Mouse (Mus musculus): ENCODE results near the gene Git1. TPM values are rescaled to one million over a fixed set of nuclear protein-coding genes. Genes with fewer than 3 reads are reported as not detected.

Git1 gene
- polyA plus RNA-seq, 1 experiment from 2014 or later: 12.9 TPM

DNA sequence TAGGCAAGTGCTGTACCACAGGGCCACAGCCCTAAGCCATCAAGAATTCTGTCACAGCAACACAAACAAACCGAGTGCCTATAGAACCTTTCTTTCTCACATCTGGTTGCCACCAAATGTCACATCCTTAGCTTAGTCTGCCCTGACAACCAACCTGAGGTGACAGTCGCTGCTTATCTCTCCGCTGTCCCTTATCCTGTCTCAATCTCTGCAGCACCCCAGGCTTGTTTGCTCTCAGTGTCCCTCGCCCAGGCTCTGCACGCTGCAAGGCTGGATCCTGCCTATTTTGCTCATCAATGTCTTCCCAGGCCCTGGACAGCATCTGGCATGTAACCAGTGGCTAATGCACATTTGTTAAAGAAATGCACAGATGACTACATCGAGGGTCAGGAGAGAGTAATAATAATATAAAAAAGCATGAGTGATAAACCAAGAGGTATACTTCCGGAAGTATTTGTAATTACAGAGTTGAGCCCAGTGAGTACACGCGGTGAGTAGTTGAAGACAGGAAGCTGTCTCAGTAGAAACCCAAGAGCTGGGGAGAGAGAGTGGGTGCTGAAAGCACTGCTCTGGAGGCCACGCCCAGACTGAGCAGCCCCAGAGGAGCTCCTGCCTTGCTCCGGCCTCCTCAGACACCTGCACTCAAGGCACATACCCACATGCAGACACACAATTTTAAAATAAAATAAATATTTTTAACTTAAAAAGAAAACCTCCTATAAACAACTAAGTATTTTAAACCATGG, 9.7 kb upstream of the Git1 start:
- Histone ChIP-seq H3K27ac (no peak overlapping the region), H3K9ac (no peak overlapping the region; the same call in 1 of the 2 replicates), H3K4me1 (peaks cover 69% of the 10 kb centered on the region), H3K27me3 (no peaks in the 10 kb centered on the region), H3K4me3 (no peak overlapping the region), H3K9me3 (replicated peaks) (no peaks in the 10 kb centered on the region), H3K4me2 (no peak overlapping the region), H3K36me3 (ENCODE audit: poor library complexity, severe bottlenecking) (peaks cover 4% of the 10 kb centered on the region; the same call in 1 of the 2 replicates)
- ATAC-seq: no peak
- 84% methylated on average over 11 of the region's 11 CpGs for WGBS

- Histone ChIP-seq H3K4me1 (peaks cover 76% of the 10 kb centered on the region), H3K27ac (peak overlapping the region; percentile 85), H3K36me3 (ENCODE audit: poor library complexity, severe bottlenecking) (peaks cover 4% of the 10 kb centered on the region; the same call in 1 of the 2 replicates), H3K9me3 (replicated peaks) (no peaks in the 10 kb centered on the region), H3K9ac (peak overlapping the region; percentile 45), H3K27me3 (no peaks in the 10 kb centered on the region), H3K4me3 (peak overlapping the region; percentile 9), H3K4me2 (peak overlapping the region; percentile 99)
- ATAC-seq: no peak
- 30% methylated on average over 6 of the region's 6 CpGs for WGBS
Measured at GRCm38 (mm10) chr11:77485229-77485628, 8.1 kb upstream of the Git1 start.

DNA sequence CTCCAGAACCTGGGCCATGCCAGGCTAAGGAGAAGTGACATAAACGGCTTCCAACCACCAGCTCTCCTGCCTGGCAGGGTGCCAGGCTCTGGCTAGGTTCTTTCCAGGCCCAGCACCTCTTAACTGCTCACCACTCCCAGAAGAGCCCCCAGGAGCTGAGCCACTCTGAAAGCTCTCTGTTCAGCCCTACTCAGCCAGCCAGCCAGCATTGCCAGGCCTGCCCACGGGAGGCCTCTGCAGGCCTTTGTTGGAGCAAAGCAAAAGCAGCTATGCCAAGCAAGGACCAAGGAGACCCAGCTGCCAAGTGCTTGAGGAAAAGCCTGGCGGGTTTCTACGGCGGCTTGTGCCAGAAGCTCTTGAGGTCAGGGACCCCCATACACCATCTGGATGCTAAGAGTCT, 6.6 kb upstream of the Git1 start:
- H3K4me2 ChIP-seq: peak overlapping the region; percentile 99
- H3K36me3 ChIP-seq (ENCODE audit: poor library complexity, severe bottlenecking): peaks cover 4% of the 10 kb centered on the region; the same call in 1 of the 2 replicates
- ATAC-seq: peak; percentile 28; the same call in 1 of the 2 replicates
- peak overlapping the region; percentile 96 for H3K4me3 ChIP-seq
- H3K27me3 ChIP-seq: no peaks in the 10 kb centered on the region
- peak overlapping the region; percentile 85 for H3K27ac ChIP-seq
- peak overlapping the region; percentile 98 for H3K9ac ChIP-seq
- no peaks in the 10 kb centered on the region for H3K9me3 ChIP-seq (replicated peaks)
- WGBS: 19% methylated on average over 5 of the region's 5 CpGs
- H3K4me1 ChIP-seq: peaks cover 85% of the 10 kb centered on the region

DNA sequence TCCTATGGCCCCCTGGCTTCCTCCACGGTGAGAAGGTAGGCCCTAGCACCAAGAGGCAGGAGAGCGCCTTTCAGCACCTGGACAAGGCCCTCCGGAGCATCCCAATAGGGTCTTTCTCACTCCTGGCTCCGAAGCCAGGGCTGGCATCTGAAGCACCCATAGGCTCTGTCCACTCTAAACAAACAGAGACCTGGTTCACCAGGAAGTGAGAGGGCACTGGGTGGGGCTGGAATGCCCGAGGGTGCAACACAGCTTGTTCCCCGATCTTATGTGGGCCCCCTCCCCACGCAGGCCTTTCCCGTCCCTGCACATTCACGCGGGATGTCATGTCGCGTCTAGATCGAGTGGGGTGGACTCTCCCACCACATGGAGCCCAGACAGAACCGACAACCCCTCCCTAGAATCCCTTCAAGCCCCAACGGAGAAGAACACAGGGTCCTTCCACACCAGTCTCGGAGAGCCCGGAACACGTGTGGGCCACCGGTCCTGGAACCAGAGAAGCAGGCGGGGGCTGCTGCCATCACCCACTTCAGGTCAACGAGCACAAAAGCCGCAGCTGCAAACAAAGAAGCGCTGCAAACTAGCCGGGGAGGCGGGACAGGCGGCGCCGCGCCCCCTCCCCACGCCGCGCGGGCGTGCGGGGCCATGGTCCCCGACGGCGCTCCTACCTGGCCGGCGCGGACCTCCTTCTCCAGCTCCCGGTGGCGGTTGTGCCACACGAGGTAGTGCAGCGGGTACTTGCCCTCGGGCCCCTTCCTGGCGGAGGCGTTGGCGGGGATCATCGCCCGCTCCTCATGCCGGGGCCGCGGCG, 4.4 kb upstream of the Git1 start:
- WGBS: 1% methylated on average over 54 of the region's 55 CpGs
- H3K4me1 ChIP-seq: peaks cover 78% of the 10 kb centered on the region

GRCm38 (mm10) chr11:77489591-77490235, 3.6 kb upstream of the Git1 start, which contains the start of gene Ankrd13b:
Gene Ankrd13b, minus strand, starts transcription at chr11:77489678.
- no peaks in the 10 kb centered on the region for H3K36me3 ChIP-seq (ENCODE audit: poor library complexity, severe bottlenecking)
- H3K27ac ChIP-seq: peak within 1 kb of the TSS; percentile 92
- H3K4me3 ChIP-seq: peak within 1 kb of the TSS; percentile 96
- peak; percentile 67 for ATAC-seq
- H3K9ac ChIP-seq: peak within 1 kb of the TSS; percentile 98
- WGBS: under 1% methylated on average over 41 of the region's 87 CpGs
- H3K4me2 ChIP-seq: peak within 1 kb of the TSS; percentile 99
- H3K4me1 ChIP-seq: peaks cover 82% of the 10 kb centered on the region
- no peaks in the 10 kb centered on the region for H3K27me3 ChIP-seq
- no peaks in the 10 kb centered on the region for H3K9me3 ChIP-seq (replicated peaks)

More for the DNA sequence above, 4.4 kb upstream of the Git1 start:
- no peaks in the 10 kb centered on the region for H3K9me3 ChIP-seq (replicated peaks)
- peak overlapping the region; percentile 96 for H3K4me3 ChIP-seq
- H3K27ac ChIP-seq: peak overlapping the region; percentile 92
- peak overlapping the region; percentile 98 for H3K9ac ChIP-seq
- no peaks in the 10 kb centered on the region for H3K36me3 ChIP-seq (ENCODE audit: poor library complexity, severe bottlenecking)
- H3K27me3 ChIP-seq: no peaks in the 10 kb centered on the region
- ATAC-seq: no peak
- H3K4me2 ChIP-seq: peak overlapping the region; percentile 99

- H3K9ac ChIP-seq: peak overlapping the region; percentile 98; the same call in 1 of the 2 replicates
- WGBS: 69% methylated on average over 6 of the region's 6 CpGs
- H3K4me1 ChIP-seq: peaks cover 83% of the 10 kb centered on the region
- no peak for ATAC-seq
- peak overlapping the region; percentile 92; the same call in 1 of the 2 replicates for H3K27ac ChIP-seq
- no peaks in the 10 kb centered on the region for H3K36me3 ChIP-seq (ENCODE audit: poor library complexity, severe bottlenecking)
- no peaks in the 10 kb centered on the region for H3K9me3 ChIP-seq (replicated peaks)
- peak overlapping the region; percentile 99 for H3K4me2 ChIP-seq
- peak overlapping the region; percentile 96 for H3K4me3 ChIP-seq
- no peaks in the 10 kb centered on the region for H3K27me3 ChIP-seq
Measured at GRCm38 (mm10) chr11:77490451-77490850, 2.9 kb upstream of the Git1 start.

- Histone ChIP-seq H3K27ac (peak overlapping the region; percentile 83), H3K9me3 (replicated peaks) (no peaks in the 10 kb centered on the region), H3K27me3 (no peaks in the 10 kb centered on the region), H3K9ac (peak overlapping the region; percentile 98), H3K4me2 (peak overlapping the region; percentile 99), H3K36me3 (ENCODE audit: poor library complexity, severe bottlenecking) (no peaks in the 10 kb centered on the region), H3K4me1 (peaks cover 83% of the 10 kb centered on the region), H3K4me3 (peak overlapping the region; percentile 97)
- ATAC-seq: peak; percentile 75
- under 1% methylated on average over 13 of the region's 13 CpGs for WGBS
Measured at GRCm38 (mm10) chr11:77491123-77491501, 2.2 kb upstream of the Git1 start.

DNA sequence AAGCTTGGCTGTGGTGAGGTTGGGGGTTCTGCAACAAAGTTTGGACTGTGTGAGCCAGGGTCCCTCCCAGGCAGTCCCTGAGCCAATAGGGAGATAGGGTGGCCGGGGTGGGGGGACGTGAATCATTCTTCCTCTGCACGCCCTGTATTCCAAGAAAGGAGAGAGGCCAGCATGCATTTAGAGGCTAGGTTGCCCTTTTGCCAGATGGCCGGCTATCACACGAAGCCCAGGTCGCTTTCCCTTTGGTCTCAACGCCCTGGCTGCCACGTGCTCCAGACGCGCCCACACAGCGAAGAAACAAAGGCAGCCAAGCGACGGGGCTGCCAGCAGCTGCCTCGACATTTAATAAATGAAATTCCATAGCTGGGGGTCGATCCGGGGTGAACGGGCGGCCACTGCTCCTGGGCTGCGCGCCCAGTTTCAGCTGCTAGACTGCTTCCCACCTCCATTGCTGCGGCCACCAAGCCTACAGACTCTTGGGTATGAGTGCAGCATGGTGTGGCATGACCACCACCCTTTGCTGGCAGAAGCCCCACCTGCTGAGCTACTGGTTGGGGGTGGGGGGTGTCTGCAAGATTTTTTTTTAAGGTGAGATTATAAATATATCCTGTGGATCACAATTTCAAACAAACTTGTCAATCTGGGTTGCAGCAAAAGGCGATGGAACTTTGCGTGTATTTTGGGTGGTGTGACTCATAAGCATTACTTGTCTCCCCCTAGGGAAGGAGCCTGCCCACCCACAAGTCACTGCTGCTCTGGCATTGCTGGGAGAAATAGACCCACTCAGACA, 1.7 kb upstream of the Git1 start:
- Histone ChIP-seq H3K27me3 (no peaks in the 10 kb centered on the region), H3K4me3 (peak overlapping the region; percentile 97), H3K9ac (peak overlapping the region; percentile 98), H3K36me3 (ENCODE audit: poor library complexity, severe bottlenecking) (no peaks in the 10 kb centered on the region), H3K4me1 (peaks cover 77% of the 10 kb centered on the region), H3K4me2 (peak overlapping the region; percentile 99), H3K27ac (peak overlapping the region; percentile 83), H3K9me3 (replicated peaks) (no peaks in the 10 kb centered on the region)
- 1% methylated on average over 23 of the region's 23 CpGs for WGBS
- peak; percentile 59 for ATAC-seq

DNA sequence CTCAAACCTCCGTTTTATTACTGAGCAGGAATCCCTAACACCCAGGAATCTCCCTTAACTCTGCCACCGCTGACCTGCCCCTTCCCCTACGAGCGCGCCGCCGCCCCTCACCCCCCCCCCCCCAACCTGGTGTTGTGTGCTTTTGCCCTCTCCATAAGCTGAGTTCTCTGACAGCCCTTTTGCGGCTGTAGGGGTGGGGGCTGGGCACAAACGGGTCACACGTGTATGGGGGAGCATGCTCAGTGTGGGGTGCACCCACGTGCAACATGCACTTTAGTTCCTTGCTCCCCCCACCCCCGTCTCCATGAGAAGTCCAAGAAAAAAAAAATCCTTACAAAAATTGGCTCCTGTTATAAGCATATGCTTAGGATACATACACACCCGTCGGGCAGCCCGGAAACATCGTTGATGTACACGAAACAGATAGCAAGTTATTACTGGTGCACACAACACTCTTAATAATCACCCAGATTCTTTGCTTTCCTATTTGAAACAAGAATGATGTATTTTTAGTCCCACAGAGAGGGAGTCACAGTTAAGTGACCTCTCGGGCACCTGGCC, 971 bp upstream of the Git1 start:
- Histone ChIP-seq H3K4me3 (peak overlapping the region; percentile 97), H3K9me3 (replicated peaks) (no peaks in the 10 kb centered on the region), H3K36me3 (ENCODE audit: poor library complexity, severe bottlenecking) (no peaks in the 10 kb centered on the region), H3K27ac (peak overlapping the region; percentile 83), H3K9ac (peak overlapping the region; percentile 98), H3K27me3 (no peaks in the 10 kb centered on the region), H3K4me2 (peak overlapping the region; percentile 99), H3K4me1 (peaks cover 77% of the 10 kb centered on the region)
- WGBS: under 1% methylated on average over 18 of the region's 18 CpGs
- no peak for ATAC-seq

GRCm38 (mm10) chr11:77492911-77493332, 440 bp upstream of the Git1 start:
- Histone ChIP-seq H3K9me3 (replicated peaks) (no peaks in the 10 kb centered on the region), H3K9ac (peak overlapping the region; percentile 98), H3K36me3 (ENCODE audit: poor library complexity, severe bottlenecking) (no peaks in the 10 kb centered on the region), H3K4me3 (peak overlapping the region; percentile 97), H3K27ac (peak overlapping the region; percentile 83), H3K4me2 (peak overlapping the region; percentile 99), H3K4me1 (peaks cover 77% of the 10 kb centered on the region), H3K27me3 (no peaks in the 10 kb centered on the region)
- peak; percentile 76 for ATAC-seq
- WGBS: under 1% methylated on average over 28 of the region's 32 CpGs

DNA sequence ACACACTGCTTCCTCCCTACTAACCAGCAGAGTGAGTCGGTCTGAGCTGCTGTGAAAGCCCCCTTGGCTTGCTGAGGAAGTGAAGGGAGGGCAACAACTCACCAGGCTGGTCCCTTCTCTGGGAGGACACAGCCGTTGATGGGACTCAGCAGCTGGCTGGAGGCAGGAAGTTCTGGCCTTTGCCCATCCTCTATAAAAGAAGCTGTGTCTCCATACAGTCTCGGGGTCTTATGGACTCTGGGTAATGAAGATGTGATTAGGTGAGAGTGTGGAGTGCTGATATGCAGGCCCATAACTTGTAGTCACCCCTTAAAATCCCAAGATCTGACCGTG, 948 bp downstream of the Git1 start:
- H3K4me3 ChIP-seq: peak overlapping the region; percentile 97
- peaks cover 8% of the 10 kb centered on the region for H3K36me3 ChIP-seq (ENCODE audit: poor library complexity, severe bottlenecking)
- H3K4me1 ChIP-seq: peaks cover 73% of the 10 kb centered on the region
- H3K27ac ChIP-seq: peak overlapping the region; percentile 85
- ATAC-seq: no peak
- peak overlapping the region; percentile 98 for H3K9ac ChIP-seq
- H3K4me2 ChIP-seq: peak overlapping the region; percentile 99
- H3K9me3 ChIP-seq (replicated peaks): no peaks in the 10 kb centered on the region
- no peaks in the 10 kb centered on the region for H3K27me3 ChIP-seq
- 35% methylated on average over 4 of the region's 4 CpGs for WGBS
